Mouse (Mus musculus): ENCODE measurements at regions not wholly inside any gene's neighbourhood (a gene's known extent, or its start where the extent isn't known, plus 50 kb on each side); places are given as distances from the start of the nearest gene placed in this dataset.
"Not testable (repeated sequence)": the region's sequence is repeated elsewhere in the genome, so short reads cannot be mapped to it uniquely, and the experiment has no call there.

DNA sequence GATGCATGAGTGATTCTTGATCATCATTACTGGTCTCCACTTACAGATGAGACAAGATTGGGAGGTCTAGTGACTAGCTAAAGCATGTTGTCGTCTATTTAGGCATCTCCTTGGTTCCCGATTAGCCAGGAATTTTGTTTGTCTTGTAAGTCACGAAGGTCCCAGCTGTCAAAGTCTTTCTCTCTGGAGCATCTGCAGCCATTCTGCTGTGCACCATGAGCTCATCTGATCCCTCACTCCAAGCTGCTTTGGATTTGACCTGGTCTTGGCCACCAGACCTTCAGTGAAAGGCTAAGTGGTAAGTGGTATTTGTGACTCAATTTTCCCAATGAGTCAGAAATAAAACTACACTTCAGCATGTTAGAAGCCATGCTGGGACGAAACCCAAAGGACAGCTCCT, 53.3 kb upstream of the Creb5 start:
- intact Hi-C loops (cut with DNase I), result no loop called here
- no peak for DNase-seq (ENCODE audit: low spot score in 2 of 2)

DNA sequence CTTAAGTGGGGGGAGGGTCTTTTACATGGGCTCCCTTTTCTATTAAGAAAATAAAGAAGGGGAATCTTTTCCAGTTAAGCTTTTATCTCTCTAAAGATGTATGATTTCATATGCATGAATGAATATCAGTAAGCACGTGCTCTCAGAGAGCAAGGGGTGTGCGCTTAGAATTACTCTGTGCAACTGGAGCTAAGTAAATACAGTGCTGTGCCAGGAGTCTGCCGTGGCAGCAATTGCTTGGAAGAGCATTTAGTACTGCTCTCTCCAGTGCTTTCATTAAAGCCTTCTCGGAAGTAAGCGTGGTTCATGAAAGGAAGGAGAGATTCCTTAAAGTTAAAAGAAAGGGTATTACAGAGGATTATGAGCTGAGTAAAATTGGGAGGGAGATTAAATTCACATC, 54.5 kb upstream of the Creb5 start:
- DNase-seq (ENCODE audit: low spot score in 2 of 2), result no peak
- intact Hi-C loops (cut with DNase I), result no loop called here

DNA sequence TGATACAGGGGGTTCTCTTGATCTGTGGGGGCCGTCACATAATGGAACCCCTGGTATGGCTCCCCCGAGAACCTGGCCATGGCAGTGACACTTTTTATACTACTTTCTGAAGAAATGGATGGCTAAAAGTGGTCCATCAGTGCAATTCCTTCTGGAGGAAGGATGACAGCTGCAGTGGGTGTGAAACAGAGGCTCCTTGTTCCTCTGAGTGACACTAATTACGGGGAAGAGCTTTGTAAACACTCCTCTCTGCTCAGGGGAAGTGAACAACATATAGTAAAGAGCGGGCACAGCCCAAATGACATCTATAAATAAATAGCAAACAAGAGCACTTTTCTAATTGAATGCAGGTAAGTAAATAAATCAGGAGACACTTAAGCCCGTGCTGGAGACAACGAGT, 57.7 kb upstream of the Creb5 start:
- intact Hi-C loops (cut with DNase I), result no loop called here
- no peak for DNase-seq (ENCODE audit: low spot score in 2 of 2)

DNA sequence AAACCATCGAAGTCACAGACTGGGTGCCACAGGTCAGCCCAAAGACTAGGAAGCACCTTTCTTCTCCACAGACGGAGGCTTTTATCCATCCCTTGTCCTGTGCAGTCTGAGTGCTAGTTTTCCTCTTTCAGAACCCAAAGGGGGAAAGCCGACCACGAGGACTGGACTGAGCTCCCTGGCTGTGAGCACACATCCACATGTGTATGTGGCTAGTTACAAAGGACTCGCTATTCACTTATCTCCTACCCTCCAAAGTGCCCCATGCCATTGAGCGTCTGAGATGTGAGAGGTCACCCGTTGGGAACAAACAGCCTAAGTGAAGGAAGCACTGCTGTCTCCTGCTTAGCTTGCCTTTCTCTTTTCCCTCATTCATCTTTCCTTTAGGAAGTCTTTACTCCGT, 65.0 kb upstream of the Creb5 start:
- no peak for DNase-seq (ENCODE audit: low spot score in 2 of 2)
- intact Hi-C loops (cut with DNase I), result no loop called here

DNA sequence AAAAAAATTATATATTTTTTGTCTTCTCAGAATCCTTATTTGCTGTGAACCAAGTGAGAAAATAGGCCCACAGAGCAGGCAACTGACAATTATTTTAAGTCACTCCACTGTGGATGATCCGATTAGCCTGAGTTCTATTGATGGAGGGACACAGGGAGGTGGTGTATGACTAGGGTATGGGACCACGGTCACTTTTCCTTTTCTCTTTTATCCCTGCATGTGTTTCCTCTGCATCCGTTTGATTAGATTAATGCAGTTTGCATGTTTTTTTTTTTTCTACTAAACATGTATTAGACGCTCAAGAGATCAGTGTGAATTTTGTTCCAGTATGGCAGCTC, 65.4 kb upstream of the Creb5 start:
- intact Hi-C loops (cut with DNase I), result no loop called here
- DNase-seq (ENCODE audit: low spot score in 2 of 2), result no peak

DNA sequence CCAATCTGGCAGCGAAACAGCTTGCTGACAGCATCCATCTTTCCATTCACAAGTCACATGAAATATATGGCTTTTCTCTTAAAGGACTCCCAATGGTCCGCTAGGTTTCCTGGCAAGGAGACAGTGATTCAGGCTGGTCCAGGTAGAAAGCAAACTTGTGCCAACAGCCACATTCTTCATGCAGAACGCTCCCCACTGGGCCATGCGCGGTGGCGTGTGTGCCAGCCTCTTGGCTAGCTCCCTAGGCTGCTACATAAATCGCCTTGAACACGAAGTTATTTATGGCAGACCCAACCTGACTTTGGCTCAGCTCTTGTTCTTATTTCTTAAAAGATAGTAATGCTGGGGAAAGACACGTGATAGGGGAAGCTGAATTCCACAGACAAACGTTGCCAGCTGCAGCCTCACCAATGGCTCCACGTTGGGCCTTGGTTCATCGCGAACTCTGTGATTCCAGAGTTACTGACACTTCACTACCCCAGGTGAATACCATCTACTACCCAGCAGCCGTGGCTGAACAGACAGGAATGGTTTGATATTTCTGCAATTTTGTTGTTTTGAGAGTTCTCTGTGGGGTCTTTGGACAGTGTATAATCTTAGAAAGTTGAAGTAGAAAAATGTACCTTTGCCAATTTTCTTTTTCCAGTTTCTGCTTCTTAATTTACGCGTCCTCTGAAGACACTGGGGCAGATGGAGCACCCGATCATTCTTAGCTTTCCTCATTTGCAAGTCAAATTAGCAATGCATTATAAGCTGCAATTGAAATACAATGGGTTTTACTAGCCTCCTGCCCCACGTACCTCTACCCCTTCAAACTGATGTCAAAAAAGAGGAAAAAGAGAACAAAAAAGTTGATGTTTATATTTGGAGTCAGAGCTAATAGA, 66.0 kb upstream of the Creb5 start:
- intact Hi-C loops (cut with DNase I), result no loop called here
- no peak for DNase-seq (ENCODE audit: low spot score in 2 of 2)

DNA sequence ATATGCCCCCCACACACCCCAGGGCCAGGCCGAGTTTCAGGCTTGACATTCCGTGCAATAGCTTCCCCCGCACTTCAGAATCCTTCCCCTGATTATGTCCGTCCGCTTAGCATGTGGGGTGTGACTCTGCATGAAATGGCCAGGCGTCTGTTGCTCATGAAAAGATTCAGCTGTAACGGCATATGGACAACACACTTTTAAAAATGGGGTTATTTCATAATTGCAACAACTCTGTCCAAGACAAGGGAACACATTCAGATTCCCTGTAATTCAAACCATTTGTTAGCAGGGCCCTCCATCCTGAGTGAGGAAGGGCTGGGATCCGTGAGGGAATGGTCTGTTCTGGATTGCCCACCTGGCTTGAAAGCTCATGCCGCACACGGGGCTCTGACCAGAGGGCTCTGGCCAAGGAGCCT, 68.2 kb upstream of the Creb5 start:
- DNase-seq (ENCODE audit: low spot score in 2 of 2), result no peak
- intact Hi-C loops (cut with DNase I), result no loop called here

DNA sequence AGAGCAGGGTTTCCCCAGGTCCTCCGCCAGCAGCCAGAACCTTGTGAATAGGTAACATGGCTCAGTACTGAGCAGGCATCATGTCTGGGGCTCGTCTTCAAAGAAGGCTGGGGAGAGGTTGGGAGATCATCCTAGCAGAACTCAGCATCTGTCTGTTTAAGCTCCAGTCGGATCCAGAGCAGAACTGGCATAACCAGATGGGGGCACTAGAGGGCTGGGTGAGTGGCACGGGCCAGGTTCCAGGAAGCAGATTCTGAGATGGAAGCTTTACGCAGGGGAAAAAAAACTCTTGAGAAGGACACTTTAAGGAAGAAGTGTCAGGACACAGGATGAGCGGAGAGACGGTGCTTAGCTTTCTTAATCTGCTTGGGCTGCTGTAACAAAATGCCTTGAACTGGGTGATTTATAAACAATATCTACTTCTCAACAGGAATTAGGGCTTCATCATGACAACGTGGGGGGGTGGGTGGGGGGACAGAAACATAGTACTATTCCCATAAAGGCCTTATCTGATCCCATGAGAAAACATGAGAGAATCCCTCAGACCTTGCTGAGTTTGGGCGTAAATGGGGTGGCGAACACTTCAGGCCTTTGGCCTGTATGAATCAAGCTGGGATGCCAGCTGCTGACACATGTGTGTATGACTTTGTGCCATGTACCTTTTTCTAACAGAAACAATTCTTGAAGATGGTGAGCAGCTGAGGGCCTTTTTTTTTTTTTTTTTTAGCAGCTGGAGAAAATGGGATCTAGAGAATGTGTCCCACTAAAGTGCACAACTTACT, 69.6 kb upstream of the Creb5 start:
- intact Hi-C loops (cut with DNase I), result no loop called here
- peak; percentile 37 to 53 for DNase-seq (ENCODE audit: low spot score in 2 of 2)

DNA sequence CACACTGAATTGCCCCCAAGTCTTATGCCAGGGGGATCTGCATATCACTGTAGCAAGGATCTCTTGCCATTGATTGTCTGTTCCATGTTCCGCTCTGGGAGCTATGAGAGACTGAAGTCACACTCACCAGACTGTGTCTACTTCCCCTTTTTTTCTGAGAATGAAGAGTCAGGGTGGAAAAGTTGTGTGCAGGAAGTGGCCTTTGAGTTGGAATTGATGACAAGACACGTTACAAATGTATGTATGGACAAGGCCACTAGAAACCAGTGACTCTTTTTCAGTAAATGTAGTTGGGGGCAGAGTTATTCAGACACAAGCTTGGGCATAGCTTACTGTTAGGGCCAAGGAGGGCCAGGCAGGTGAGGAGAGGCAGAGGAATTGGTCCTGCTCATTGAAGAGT, 70.4 kb upstream of the Creb5 start:
- intact Hi-C loops (cut with DNase I), result no loop called here
- DNase-seq (ENCODE audit: low spot score in 2 of 2), result no peak

DNA sequence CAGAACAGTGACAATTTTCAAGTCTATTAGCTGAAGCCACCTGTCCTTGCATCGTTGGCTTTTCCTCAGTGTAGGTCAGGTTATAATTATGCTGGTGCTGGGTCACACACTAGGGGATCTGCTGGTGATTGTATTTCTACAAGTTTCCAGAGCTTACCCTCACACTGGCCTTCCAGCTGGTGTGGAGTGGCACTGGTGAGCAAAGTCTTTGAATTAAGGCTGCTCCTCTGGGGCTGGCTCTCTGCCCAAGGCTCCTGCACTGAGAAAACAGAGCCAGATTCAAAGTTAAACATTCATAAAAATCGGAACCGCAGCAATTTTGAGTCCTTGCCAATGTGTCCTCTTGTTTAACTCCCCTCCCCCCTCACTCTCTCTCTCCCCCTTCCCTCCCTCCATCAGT, 75.7 kb upstream of the Creb5 start:
- DNase-seq (ENCODE audit: low spot score in 2 of 2), result no peak
- intact Hi-C loops (cut with DNase I), result no loop called here

DNA sequence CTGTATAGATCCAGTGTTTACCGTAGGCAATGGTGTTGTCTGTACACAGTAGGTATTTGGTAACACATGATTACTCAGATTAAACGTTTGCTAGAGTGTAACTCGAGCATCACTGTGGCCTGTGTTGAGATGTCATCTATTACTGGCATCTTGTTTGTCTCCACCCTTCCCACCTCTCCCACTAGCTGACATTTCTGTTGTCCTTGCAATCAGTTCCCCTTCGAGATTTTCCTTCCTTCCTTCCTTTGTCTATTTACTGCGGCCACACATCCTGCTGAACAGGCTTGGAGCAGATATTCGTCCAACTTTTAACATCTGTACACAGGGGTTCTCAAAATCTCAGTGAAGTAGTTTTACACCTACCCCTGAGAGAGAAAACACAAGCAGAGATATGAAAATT, 77.7 kb upstream of the Creb5 start:
- no peak for DNase-seq (ENCODE audit: low spot score in 2 of 2)
- intact Hi-C loops (cut with DNase I), result no loop called here

DNA sequence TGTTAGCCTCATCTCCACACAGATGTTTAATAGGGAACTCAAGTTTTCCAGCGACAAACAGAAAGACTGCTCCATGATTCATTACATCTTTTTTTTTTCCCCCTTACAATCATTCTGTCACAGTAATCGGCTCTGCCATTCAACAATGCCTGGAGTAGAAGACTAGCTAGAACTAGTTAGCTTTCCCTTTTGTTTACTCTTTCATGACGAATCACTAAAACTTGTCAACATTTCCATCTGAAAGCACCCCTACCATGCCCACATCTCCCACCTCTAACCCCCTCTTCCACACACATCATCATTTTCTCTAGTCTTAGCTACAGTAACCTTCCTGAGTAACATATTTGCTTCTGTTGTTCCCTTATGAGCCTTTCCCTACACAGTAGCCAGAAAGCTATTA, 78.6 kb upstream of the Creb5 start:
- no peak for DNase-seq (ENCODE audit: low spot score in 2 of 2)
- intact Hi-C loops (cut with DNase I), result no loop called here

DNA sequence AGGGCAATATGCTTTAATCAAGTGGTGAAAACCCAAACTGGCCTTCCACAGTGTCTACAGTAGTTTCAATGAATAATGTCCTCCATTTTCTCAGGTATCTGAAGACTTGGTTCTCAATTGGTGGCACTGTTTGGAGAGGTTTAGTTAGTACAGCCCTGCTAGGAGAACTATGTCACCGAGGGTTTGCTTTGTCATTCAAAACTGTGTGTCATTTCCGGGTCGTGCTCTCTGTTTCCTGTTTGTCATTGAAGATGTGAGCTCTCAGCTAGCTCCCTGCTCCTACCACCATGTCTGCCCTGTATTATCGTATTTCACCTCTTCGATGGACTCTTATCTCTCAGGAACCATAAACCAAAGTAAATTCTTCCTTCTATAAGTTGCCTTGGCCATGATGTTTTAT, 79.3 kb upstream of the Creb5 start:
- no peak for DNase-seq (ENCODE audit: low spot score in 2 of 2)
- intact Hi-C loops (cut with DNase I), result no loop called here

DNA sequence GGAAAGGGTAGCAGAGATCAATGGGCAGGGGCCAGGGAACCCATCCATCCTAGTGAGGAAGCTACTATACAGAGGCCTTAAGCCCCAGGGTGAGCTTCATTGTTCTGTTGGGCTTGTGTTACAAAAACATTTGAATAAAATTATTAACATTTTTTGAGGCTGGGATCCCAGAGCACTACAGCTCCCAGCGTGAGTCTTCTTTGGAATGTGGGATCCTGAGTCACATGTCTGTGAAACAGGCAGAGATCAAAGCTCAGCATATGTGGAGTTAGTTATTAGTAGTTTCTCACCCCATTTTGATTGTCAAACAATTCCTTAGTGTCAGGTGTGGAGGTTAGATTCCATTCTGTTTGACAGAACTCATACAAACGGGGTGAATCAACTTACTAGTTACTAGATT, 79.7 kb upstream of the Creb5 start:
- intact Hi-C loops (cut with DNase I), result no loop called here
- DNase-seq (ENCODE audit: low spot score in 2 of 2), result no peak

DNA sequence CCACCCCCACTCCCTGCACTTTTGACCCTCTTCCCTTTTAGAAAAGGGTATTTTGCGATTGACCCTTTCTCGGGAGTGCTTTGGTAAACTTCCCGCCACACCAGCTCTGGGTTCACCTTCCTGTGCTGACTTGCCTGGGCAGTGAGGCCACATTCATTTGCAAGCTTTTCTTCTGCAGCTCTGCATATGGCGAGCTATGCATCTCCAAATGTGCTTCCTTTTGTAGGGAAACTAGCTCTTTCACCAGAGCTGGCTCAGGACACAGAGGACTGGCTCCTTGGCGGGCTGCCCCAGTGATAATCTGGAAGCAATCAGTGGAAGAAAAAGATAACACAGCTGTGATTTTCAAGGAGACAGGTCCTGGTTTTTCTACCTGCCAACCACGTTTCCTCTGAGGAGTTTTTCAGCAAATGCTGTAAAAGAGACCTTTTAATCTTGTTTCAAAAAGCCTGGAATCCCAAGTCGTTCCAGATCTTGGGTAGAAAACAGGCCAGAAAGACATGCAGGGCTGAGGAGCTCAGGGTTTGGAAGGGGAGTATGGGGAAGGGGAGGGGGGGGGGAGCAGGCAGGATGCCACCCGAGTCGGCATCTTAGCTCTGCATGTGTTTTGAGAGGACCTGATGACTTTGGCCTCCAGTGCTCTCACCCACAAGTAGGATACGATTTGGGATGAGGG, 85.7 kb upstream of the Creb5 start:
- intact Hi-C loops (cut with DNase I), result no loop called here
- no peak for DNase-seq (ENCODE audit: low spot score in 2 of 2)

DNA sequence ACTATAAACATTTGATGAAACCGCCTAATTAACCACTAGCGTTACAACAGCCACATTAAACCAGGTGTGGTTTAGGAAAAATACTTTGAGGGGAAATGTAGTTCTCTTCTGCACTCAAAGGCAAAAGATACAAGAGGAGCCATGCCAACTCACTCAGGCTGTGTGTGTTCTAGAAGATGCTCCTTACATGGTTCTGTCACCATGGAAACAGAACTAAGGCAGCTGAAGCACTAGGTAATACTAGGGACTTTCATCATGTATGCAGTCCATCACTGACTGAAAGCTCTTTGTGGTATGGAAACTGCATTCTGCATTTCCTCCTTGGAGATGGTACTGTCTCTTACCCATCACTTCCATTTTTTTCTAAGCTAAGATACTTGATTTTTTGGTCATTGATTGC, 87.6 kb upstream of the Creb5 start:
- intact Hi-C loops (cut with DNase I), result no loop called here
- peak; percentile 31 to 77 for DNase-seq (ENCODE audit: low spot score in 2 of 2)

DNA sequence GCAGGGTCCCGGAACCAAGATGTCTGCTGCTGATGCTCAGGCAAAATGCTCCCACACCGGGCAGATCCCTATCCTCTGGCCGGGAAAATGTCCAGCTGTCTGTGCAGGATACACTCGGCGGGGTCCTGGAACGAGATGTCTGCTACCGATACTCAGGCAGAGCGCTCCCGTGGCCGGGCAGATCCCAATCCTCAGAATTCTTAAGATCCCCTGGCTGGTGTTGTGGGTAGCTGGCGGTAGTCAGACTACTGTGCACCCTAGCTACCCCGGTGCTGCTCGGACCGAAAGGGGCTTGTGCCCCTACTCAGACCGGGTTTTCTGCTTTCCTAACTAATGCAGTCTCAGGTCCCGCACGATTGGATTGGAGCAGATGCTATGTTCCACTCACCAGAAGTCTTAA, 104.9 kb upstream of the Creb5 start:
- intact Hi-C loops (cut with DNase I); DNase-seq (ENCODE audit: low spot score in 2 of 2): not testable (repeated sequence)

DNA sequence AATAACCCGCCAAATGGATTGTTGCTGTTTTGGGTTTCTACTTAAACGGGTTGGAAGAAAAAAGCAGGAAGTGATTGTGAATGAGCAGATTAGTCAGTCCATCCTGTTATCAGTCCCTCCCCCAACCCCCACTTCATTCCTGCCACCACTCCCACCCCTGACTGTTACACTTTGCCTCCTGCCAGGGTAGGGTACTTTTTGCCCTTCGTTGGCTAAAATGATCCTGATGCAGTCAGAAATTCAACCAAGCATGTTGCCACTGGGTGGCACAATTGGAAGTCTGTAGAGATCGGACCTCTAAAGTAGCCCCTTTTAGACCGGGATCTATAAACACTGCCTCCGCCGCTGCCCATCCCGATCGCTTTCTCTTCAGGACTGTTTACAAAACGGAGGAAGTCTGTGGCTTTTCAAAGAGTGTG, 96.0 kb upstream of the Jazf1 start:
- intact Hi-C loops (cut with DNase I), result no loop called here
- peak; percentile 8 to 45 for DNase-seq (ENCODE audit: low spot score in 2 of 2)

DNA sequence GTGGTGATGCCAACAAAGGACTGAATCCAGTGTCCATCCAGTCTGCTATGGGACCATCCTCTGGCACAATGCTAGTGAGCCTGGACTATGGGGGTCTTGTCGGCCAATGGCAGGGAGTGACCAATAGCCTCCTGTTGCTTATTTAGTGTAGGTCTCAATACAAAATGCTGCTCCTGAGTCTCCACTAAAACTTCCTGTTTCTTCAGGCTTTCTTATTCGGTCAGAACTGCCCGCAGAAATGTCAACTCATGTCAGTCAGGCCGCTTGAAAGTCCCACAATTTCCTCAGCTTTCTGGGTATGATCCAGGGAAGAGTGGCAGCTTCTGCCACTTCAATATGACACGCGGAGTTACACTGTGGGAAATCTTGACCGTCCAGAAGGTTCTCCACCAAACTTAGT, 94.7 kb upstream of the Jazf1 start:
- no peak for DNase-seq (ENCODE audit: low spot score in 2 of 2)
- intact Hi-C loops (cut with DNase I), result no loop called here

DNA sequence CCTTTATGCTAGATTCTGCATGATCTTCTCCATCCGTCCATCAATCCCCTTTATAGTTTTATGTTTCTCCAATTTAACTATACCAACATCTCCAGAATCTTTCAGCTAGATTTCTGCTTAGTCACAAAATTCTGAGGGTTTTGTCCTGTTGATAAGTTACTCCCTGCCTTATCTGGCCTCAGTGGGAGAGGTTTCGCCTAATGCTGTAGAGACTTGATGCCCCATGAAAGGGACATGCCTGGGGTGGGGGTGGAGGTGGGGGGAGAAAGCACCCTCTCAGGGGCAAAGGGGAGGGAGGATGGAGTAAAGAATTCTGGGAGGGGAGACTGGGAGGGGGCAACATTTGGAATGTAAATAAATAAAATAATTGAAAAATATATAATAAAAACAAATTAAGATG, 93.2 kb upstream of the Jazf1 start:
- intact Hi-C loops (cut with DNase I), result no loop called here
- no peak for DNase-seq (ENCODE audit: low spot score in 2 of 2)

DNA sequence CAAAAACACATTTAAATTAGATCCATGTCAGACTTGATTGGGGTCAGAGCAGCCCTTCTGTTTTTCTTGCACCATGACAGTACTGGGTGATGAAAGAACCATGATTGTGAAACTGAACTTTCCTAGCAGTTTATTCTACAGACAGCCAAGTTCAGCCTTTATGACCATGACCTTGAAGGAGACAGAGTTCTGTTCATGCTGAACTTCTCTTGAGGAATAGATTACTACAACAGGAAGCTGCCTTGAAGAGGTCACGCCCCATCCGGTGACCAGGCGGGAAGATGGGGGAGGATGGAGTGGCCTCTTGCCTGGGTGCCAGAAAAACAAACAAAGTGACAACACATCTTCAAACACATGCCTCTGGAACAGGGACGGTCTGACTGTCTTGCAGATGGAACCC, 86.2 kb upstream of the Jazf1 start:
- intact Hi-C loops (cut with DNase I), result no loop called here
- no peak for DNase-seq (ENCODE audit: low spot score in 2 of 2)
